Mouse (Mus musculus): ENCODE measurements at regions not wholly inside any gene's neighbourhood (a gene's known extent, or its start where the extent isn't known, plus 50 kb on each side); places are given as distances from the start of the nearest gene placed in this dataset.

DNA sequence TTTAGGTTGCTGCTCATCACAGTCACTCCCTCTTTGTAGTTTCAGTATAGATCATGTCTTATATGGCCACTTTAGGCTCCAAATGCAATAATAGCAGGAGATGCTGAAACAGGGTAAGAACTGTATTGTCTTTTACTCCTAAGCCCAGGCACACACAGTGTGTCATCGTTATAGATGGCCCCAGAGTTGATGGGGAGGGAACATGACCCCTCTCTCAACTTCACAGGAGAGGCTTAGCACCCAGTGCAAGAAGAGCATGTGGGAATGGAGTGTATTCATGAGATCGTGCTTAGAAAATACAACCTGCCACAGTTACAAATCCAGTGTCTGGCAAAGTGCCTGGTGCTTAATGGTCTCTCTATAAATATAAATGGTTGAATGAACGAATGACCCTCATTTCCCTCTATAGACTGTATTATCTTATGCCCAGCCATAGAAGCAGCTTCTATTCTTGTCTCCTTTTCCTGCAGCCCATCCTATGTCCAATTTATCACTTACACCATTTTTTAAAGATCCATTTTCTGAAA is 363.0 kb downstream of the Sorl1 start:
- TF ChIP-seq GATA1 (IDR thresholded peaks at IDR 0.05; ENCODE audit: low read length) (no peak), TAL1 (IDR thresholded peaks at IDR 0.05; ENCODE audit: low read length) (no peak)
